Mouse (Mus musculus) thymus, adult 2 months (tissue): ENCODE measurements around the gene Samd11. TPM values are rescaled to one million over a fixed set of nuclear protein-coding genes. Genes with fewer than 3 reads are reported as not detected.

Source experiments
- DNase-seq: peaks from one replicate; pipeline ENCODE4 v3.0.0; 2021
- H3K27ac ChIP-seq: fragments of 200-500 bp; 2 replicates; pipeline ENCODE4 v1.5.1; 2012; ENCODE audit warnings: low read length, control low read depth; ENCODE audit not compliant: control insufficient read depth, insufficient read depth
- H3K27me3 ChIP-seq: fragments of 200-500 bp; 2 replicates; pipeline ENCODE4 v1.6.1; 2012; ENCODE audit warnings: mild to moderate bottlenecking, low read length, moderate library complexity, mixed read lengths; ENCODE audit not compliant: control insufficient read depth, insufficient read depth
- H3K36me3 ChIP-seq: fragments of 200-500 bp; 2 replicates; pipeline ENCODE4 v1.6.1; 2012; ENCODE audit warnings: mild to moderate bottlenecking, low read length, moderate library complexity; ENCODE audit not compliant: control insufficient read depth, insufficient read depth
- H3K4me1 ChIP-seq: fragments of 200-500 bp; replicated peaks from 2 replicates; pipeline ENCODE4 v1.6.1; 2012; ENCODE audit warnings: low read length; ENCODE audit not compliant: control insufficient read depth, insufficient read depth
- H3K4me3 ChIP-seq: fragments of 200-500 bp; 2 replicates; pipeline ENCODE4 v1.5.1; 2012; ENCODE audit warnings: mild to moderate bottlenecking, low read length, control low read depth, moderate library complexity; ENCODE audit not compliant: control insufficient read depth, insufficient read depth
- CTCF ChIP-seq: fragments of 200-500 bp; IDR thresholded peaks from 2 replicates; pipeline ENCODE4 v1.5.1; 2012; ENCODE audit warnings: mild to moderate bottlenecking, control low read depth, low read length, moderate library complexity, borderline replicate concordance; ENCODE audit not compliant: control insufficient read depth, poor library complexity, insufficient read depth; ENCODE audit errors: extremely low read depth
- POLR2A ChIP-seq: fragments of 200-500 bp; IDR thresholded peaks from 2 replicates; pipeline ENCODE4 v1.6.1; 2012; ENCODE audit warnings: mild to moderate bottlenecking, low read length, control low read depth, moderate library complexity; ENCODE audit not compliant: control insufficient read depth, poor library complexity, insufficient read depth; ENCODE audit errors: extremely low read depth
- WGBS: fragments of 180-500 bp; shearing (Covaris S2); methylation state at CpG from one replicate; pipeline ENCODE4 v1.1.7; 2018; 5-methylcytosine and 5-hydroxymethylcytosine counted together
- polyA plus RNA-seq: library from polyadenylated mRNA; depleted of rRNA; stranded (reverse); fragments of >200 nt; gene quantifications from 2 replicates; pipeline ENCODE4 v1.2.3, GENCODE M21; 2012; rRNA removed

The Samd11 gene
- polyA plus RNA-seq, result 1.6 TPM in 2 replicates

GRCm38 (mm10) chr4:156255078-156255839, at the start of gene Samd11:
Gene Samd11 (minus strand): TSS chr4:156255657.
- Histone ChIP-seq H3K27me3 (peaks cover 9% of the 10 kb centered on the region; the same call in 1 of the 2 replicates), H3K36me3 (no peaks in the 10 kb centered on the region), H3K4me3 (no peak within 1 kb of the TSS), H3K4me1 (peaks cover 15% of the 10 kb centered on the region), H3K27ac (no peak within 1 kb of the TSS)
- DNase-seq, result no peak
- 9% methylated on average over 26 of the region's 26 CpGs for WGBS
- TF ChIP-seq CTCF (no peak), POLR2A (no peak)

GRCm38 (mm10) chr4:156254361-156255077, 938 bp downstream of the Samd11 start:
- 3% methylated on average over 30 of the region's 30 CpGs for WGBS
- peaks cover 15% of the 10 kb centered on the region for H3K4me1 ChIP-seq
- H3K36me3 ChIP-seq, result no peaks in the 10 kb centered on the region
- H3K27ac ChIP-seq, result no peak overlapping the region
- peaks cover 9% of the 10 kb centered on the region; the same call in 1 of the 2 replicates for H3K27me3 ChIP-seq
- no peak for DNase-seq
- H3K4me3 ChIP-seq, result no peak overlapping the region
- no peak for TF ChIP-seq POLR2A
- no peak for TF ChIP-seq CTCF

- H3K4me1 ChIP-seq, result peaks cover 15% of the 10 kb centered on the region
- TF ChIP-seq POLR2A, result no peak
- TF ChIP-seq CTCF, result no peak
- no peak for DNase-seq
- H3K4me3 ChIP-seq, result no peak overlapping the region
- H3K27me3 ChIP-seq, result peaks cover 9% of the 10 kb centered on the region; the same call in 1 of the 2 replicates
- H3K36me3 ChIP-seq, result peaks cover 8% of the 10 kb centered on the region
- H3K27ac ChIP-seq, result no peak overlapping the region
- WGBS, result 53% methylated on average over 7 of the region's 7 CpGs
These were observed 2.4 kb downstream of the Samd11 start for GRCm38 (mm10) chr4:156253043-156253442.

- H3K27me3 ChIP-seq, result peaks cover 9% of the 10 kb centered on the region; the same call in 1 of the 2 replicates
- H3K4me3 ChIP-seq, result no peak overlapping the region
- H3K4me1 ChIP-seq, result peaks cover 15% of the 10 kb centered on the region
- DNase-seq, result no peak
- H3K36me3 ChIP-seq, result peaks cover 12% of the 10 kb centered on the region
- H3K27ac ChIP-seq, result no peak overlapping the region
- TF ChIP-seq CTCF (no peak), POLR2A (no peak)
- 59% methylated on average over 3 of the region's 3 CpGs for WGBS
These were observed 2.8 kb downstream of the Samd11 start for GRCm38 (mm10) chr4:156252619-156253018.

- peaks cover 17% of the 10 kb centered on the region for H3K36me3 ChIP-seq
- no peak overlapping the region for H3K27ac ChIP-seq
- peaks cover 15% of the 10 kb centered on the region for H3K4me1 ChIP-seq
- H3K4me3 ChIP-seq, result no peak overlapping the region
- no peak for DNase-seq
- peaks cover 9% of the 10 kb centered on the region; the same call in 1 of the 2 replicates for H3K27me3 ChIP-seq
- TF ChIP-seq CTCF (no peak), POLR2A (no peak)
- 68% methylated on average over 7 of the region's 7 CpGs for WGBS
These were observed 3.3 kb downstream of the Samd11 start for GRCm38 (mm10) chr4:156252140-156252539.

GRCm38 (mm10) chr4:156251081-156251480, 4.4 kb downstream of the Samd11 start:
- no peak for TF ChIP-seq POLR2A
- TF ChIP-seq CTCF, result no peak
- 90% methylated on average over 8 of the region's 8 CpGs for WGBS
- Histone ChIP-seq H3K4me3 (no peak overlapping the region), H3K27me3 (peaks cover 9% of the 10 kb centered on the region; the same call in 1 of the 2 replicates), H3K4me1 (peaks cover 15% of the 10 kb centered on the region), H3K36me3 (peaks cover 24% of the 10 kb centered on the region), H3K27ac (no peak overlapping the region)
- no peak for DNase-seq
